Mouse (Mus musculus) heart, adult 2 months (tissue): ENCODE measurements around the gene Cacna1e.

Experiments
- CTCF ChIP-seq: fragments of 200-600 bp; IDR thresholded peaks from 2 replicates; pipeline ENCODE4 v1.8.1; 2022; ENCODE audit warnings: antibody characterized with exemption, mild to moderate bottlenecking, moderate library complexity
- EP300 ChIP-seq: fragments of 200-500 bp; IDR thresholded peaks from 2 replicates; pipeline ENCODE4 v1.6.1; 2011; ENCODE audit warnings: low read depth, low read length, control low read depth; ENCODE audit not compliant: insufficient read depth

- TF ChIP-seq EP300 = no peak
- TF ChIP-seq CTCF = no peak
Measured at GRCm38 (mm10) chr1:154776344-154776743, 108.0 kb downstream of the Cacna1e start.
